Mouse (Mus musculus) B cell, adult 62 days (primary cell): ENCODE results near the gene 2310079G19Rik. TPM values are rescaled to one million over a fixed set of nuclear protein-coding genes. Genes with fewer than 3 reads are reported as not detected.

Experiments used
- total RNA-seq: library from RNA; stranded (reverse); gene quantifications from 4 replicates; pipeline ENCODE4 v1.2.4, GENCODE M21; 2023

Gene 2310079G19Rik
- total RNA-seq = not detected in 4 replicates

DNA sequence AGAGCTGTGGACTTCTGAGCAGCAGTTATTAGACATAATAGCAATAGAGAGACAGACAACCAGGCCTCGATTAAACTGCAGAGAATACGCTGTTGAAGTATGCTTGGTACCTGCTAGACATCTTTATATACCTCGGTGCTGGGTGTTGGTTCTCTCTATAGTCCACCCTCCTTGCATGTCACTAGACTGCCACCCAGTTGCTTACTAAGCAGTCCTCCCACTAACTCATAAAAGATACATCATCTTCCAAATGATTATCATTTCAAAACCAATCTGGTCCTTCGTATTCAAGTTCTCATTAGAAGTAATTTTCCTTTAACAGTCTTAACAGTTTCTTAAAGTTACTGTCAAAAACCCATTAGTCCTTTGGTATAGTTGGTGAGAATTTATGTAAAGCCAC, at the start of gene 2310079G19Rik:
Gene 2310079G19Rik (minus strand): TSS at position 101 of the 400 bp plus-strand sequence.

DNA sequence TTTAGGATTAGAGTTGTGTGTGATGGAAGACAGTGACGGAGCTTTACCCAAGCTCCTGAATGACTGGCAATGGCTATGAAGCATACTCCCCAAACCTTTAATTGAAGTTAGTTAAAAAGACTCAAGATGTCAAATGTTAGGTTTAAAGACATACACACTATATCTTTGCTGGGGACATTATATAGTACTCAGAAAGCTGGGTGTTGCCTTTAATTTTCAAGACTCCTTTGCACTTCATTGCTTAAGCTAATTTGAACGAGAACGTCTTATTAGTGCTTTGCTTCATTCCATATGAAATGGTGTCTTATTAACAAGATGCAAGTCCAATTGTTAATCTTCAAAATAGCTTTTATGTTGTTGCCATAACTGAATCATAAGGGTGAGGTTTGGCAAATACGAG, 44.1 kb upstream of the 2310079G19Rik start, which contains the start of gene Krtap27-1:
Gene Krtap27-1 (minus strand): TSS at position 101 of the 400 bp plus-strand sequence.

DNA sequence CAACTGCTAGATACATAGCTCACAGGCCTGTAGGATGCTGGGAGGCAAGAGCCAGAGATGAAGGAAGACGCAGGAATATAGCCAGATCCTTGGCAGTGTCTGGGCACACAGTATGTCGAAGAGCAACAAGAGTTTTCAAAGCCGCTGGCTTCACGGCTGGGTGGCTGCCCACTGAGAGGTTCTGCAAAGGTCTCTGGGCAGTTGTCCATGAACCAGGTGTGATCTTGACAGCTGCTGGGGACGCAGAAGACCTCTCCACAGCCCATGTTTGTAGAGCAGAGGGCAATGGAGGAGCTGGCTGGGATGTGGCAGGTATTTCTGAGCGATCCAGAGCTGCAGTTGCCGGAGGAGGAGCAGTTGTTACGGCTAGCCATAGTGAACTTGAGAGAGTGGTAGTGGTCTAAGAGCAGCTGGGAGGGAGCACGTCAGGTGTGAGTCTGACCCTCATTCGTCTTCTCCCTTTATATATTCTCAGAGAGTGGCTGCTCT, 19.9 kb upstream of the 2310079G19Rik start, which contains the start of gene Krtap26-1:
Gene Krtap26-1 (minus strand): TSS at position 439 of the 489 bp plus-strand sequence.

DNA sequence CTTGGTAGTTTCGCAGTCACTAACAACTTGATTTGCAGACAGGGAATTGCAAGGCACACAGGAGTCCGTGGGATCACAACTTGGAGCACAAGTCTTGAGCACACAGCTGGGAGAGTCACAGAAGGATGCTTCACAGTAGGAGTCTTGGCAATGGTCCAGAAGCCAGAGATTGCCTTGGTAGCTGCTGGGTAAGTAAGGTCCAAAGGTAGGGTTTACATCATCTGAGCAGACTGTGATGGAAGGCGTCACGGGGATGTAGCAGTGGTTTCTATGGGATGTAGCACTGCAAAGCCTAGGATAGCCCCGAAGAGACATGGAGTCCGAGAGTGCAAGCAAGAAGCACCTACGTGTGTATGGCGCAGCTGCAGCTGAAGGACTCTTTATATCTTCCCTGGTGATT, 15.5 kb downstream of the 2310079G19Rik start, which contains the start of gene Krtap24-1:
Gene Krtap24-1 (minus strand): TSS at position 358 of the 400 bp plus-strand sequence.

Other genes with a start within 250 kb of the 2310079G19Rik start
- gene Cldn17, start 120.7 kb downstream of the 2310079G19Rik start, total RNA-seq = not detected in 4 replicates
- gene Cldn8, start 64.5 kb downstream of the 2310079G19Rik start, total RNA-seq = not detected in 4 replicates
- not detected in 4 replicates for gene Krtap24-1, start 15.4 kb downstream of the 2310079G19Rik start, total RNA-seq
- not detected in 4 replicates for gene Krtap26-1, start 20.1 kb upstream of the 2310079G19Rik start, total RNA-seq
- gene Krtap27-1, start 44.0 kb upstream of the 2310079G19Rik start, total RNA-seq = not detected in 4 replicates
- gene 2310061N02Rik, start 80.3 kb upstream of the 2310079G19Rik start, total RNA-seq = not detected in 4 replicates
- gene Krtap13-1, start 101.2 kb upstream of the 2310079G19Rik start, total RNA-seq = not detected in 4 replicates
- gene Krtap13, start 124.0 kb upstream of the 2310079G19Rik start, total RNA-seq = not detected in 4 replicates
- gene 2310034C09Rik, start 131.2 kb upstream of the 2310079G19Rik start, total RNA-seq = not detected in 4 replicates
- gene 2310057N15Rik, start 146.5 kb upstream of the 2310079G19Rik start, total RNA-seq = not detected in 4 replicates
- gene Gm5965, start 150.2 kb upstream of the 2310079G19Rik start, total RNA-seq = not detected in 4 replicates
- not detected in 4 replicates for gene Gm20741, start 184.6 kb upstream of the 2310079G19Rik start, total RNA-seq
- not detected in 4 replicates for gene Krtap15, start 192.5 kb upstream of the 2310079G19Rik start, total RNA-seq
- not detected in 4 replicates for gene Krtap14, start 198.5 kb upstream of the 2310079G19Rik start, total RNA-seq
- gene Krtap19-1, start 241.7 kb upstream of the 2310079G19Rik start, total RNA-seq = not detected in 4 replicates
- not detected in 4 replicates for gene Krtap19-2, start 246.6 kb upstream of the 2310079G19Rik start, total RNA-seq